Mouse (Mus musculus) cortical plate, adult 2 months (tissue): ENCODE results near the gene Sft2d1.

Source experiments
- CTCF ChIP-seq: fragments of 200-500 bp; IDR thresholded peaks from 2 replicates; pipeline ENCODE4 v1.5.1; 2011; ENCODE audit warnings: mild to moderate bottlenecking, control low read depth, low read length; ENCODE audit not compliant: insufficient read depth; ENCODE audit errors: extremely low read depth
- POLR2A ChIP-seq: fragments of 200-500 bp; IDR thresholded peaks from 2 replicates; pipeline ENCODE4 v1.6.1; 2011; ENCODE audit warnings: mild to moderate bottlenecking, low read length, control low read depth; ENCODE audit not compliant: insufficient read depth; ENCODE audit errors: extremely low read depth

DNA sequence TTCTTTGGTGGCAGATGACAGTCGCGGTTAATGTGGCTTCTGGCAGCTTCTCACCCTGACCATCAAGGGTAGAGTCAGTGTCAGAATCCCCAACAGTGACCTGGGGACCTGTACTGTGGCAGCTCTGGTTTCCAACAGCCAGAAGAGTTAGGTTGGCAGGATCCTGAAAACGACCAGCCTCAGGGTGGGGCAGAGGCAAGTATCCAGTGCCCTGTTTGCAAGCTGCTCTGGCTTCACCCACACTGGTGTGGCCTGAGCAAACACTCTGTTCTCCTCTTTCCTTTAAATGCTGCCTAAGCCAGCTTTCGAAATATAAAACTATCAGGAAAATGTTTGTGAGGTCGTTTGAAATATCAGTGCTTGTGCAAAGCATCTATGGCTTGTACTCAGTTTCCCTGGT, 19.7 kb downstream of the Sft2d1 start:
- TF ChIP-seq CTCF = no peak
- no peak for TF ChIP-seq POLR2A
